In genomic region chr1:47446021-47446420, GRCm38 (mm10) we compare ENCODE assay signal across 12 mouse cellular contexts.
"Had no signal": no experiment of that assay in that cellular context is flagged by ENCODE, and none has a peak within 500 bp of the region (broad histone marks: within the 10 kb centered on the region; RNA-seq: fewer than 3 reads in every experiment).

No protein-coding gene starts in this region.

- DNase-seq: kidney, adult 11 months; kidney, postnatal 36 days; layer of hippocampus, adult 9-11 months; layer of hippocampus, postnatal 36 days; right cerebral cortex, postnatal 14 days; thymus, adult 2 months; thymus, postnatal 25 days had no signal

- H3K4me1 ChIP-seq: kidney, embryonic 15.5 days; limb, embryonic 15.5 days; liver, embryonic 12.5 days; stomach, embryonic 15.5 days had no signal

- H3K4me3 ChIP-seq: kidney, embryonic 15.5 days; limb, embryonic 15.5 days; liver, embryonic 12.5 days; midbrain, embryonic 15.5 days; stomach, embryonic 15.5 days had no signal

- H3K27ac ChIP-seq: kidney, embryonic 15.5 days; limb, embryonic 15.5 days; liver, embryonic 12.5 days; midbrain, embryonic 15.5 days; stomach, embryonic 15.5 days had no signal

- H3K9ac ChIP-seq: kidney, embryonic 15.5 days; limb, embryonic 15.5 days; liver, embryonic 12.5 days; midbrain, embryonic 15.5 days; stomach, embryonic 15.5 days had no signal

- H3K36me3 ChIP-seq: kidney, embryonic 15.5 days; limb, embryonic 15.5 days; liver, embryonic 12.5 days; midbrain, embryonic 15.5 days; stomach, embryonic 15.5 days had no signal

- H3K27me3 ChIP-seq: kidney, embryonic 15.5 days; limb, embryonic 15.5 days; liver, embryonic 12.5 days; midbrain, embryonic 15.5 days; stomach, embryonic 15.5 days had no signal

- H3K4me2 ChIP-seq: kidney, embryonic 15.5 days; limb, embryonic 15.5 days; liver, embryonic 12.5 days; midbrain, embryonic 15.5 days; stomach, embryonic 15.5 days had no signal

- ATAC-seq: liver, embryonic 12.5 days; midbrain, embryonic 15.5 days had no signal

- H3K9me3 ChIP-seq: kidney, embryonic 15.5 days; limb, embryonic 15.5 days; liver, embryonic 12.5 days; midbrain, embryonic 15.5 days; stomach, embryonic 15.5 days had no signal
